Mouse (Mus musculus): Measurements from ENCODE around the gene Rfx5. TPM values are rescaled to one million over a fixed set of nuclear protein-coding genes. Genes with fewer than 3 reads are reported as not detected.
"Not testable (repeated sequence)": the region's sequence is repeated elsewhere in the genome, so short reads cannot be mapped to it uniquely, and the experiment has no call there.

Rfx5 gene
- polyA plus RNA-seq, 1 experiment: 0.45 TPM

GRCm38 (mm10) chr3:94922333-94922732 lies 31.5 kb upstream of the Rfx5 start:
- H3K4me1 ChIP-seq: peaks cover 48% of the 10 kb centered on the region
- no peaks in the 10 kb centered on the region for H3K9me3 ChIP-seq
- no peak for TF ChIP-seq FLI1 (IDR thresholded peaks at IDR 0.05; ENCODE audit: low read length)
- TF ChIP-seq GATA1 (IDR thresholded peaks at IDR 0.05; ENCODE audit: borderline replicate concordance, low read length): no peak
- no peaks in the 10 kb centered on the region for H3K36me3 ChIP-seq (replicated peaks; ENCODE audit: low read length)
- H3K27me3 ChIP-seq (replicated peaks): peaks cover 17% of the 10 kb centered on the region
- no peak overlapping the region for H3K4me3 ChIP-seq (replicated peaks)

DNA sequence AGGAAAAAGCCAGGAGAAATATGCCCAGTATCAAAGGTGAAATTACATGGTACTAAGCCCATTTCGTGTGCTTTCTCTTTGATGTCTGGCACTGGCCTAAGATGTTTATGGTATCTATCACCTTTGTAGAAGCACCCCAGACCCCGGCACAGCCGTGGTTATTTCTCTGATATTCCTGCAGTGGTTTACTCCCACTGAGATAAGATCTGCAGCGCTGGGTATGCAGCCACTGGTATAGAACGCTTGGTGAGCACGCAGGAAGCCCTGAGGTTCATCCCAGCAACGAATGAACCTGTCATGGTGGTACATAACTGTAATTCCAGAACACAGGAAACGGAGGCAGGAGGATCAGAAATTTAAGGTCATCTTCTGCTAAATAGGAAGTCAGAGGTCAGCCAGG lies 29.2 kb upstream of the Rfx5 start:
- no peak overlapping the region for H3K4me3 ChIP-seq (replicated peaks)
- no peaks in the 10 kb centered on the region for H3K9me3 ChIP-seq
- peaks cover 7% of the 10 kb centered on the region for H3K27me3 ChIP-seq (replicated peaks)
- H3K36me3 ChIP-seq (replicated peaks; ENCODE audit: low read length): no peaks in the 10 kb centered on the region
- TF ChIP-seq FLI1 (IDR thresholded peaks at IDR 0.05; ENCODE audit: low read length) (no peak), GATA1 (IDR thresholded peaks at IDR 0.05; ENCODE audit: borderline replicate concordance, low read length) (no peak)
- H3K4me1 ChIP-seq: peaks cover 50% of the 10 kb centered on the region

DNA sequence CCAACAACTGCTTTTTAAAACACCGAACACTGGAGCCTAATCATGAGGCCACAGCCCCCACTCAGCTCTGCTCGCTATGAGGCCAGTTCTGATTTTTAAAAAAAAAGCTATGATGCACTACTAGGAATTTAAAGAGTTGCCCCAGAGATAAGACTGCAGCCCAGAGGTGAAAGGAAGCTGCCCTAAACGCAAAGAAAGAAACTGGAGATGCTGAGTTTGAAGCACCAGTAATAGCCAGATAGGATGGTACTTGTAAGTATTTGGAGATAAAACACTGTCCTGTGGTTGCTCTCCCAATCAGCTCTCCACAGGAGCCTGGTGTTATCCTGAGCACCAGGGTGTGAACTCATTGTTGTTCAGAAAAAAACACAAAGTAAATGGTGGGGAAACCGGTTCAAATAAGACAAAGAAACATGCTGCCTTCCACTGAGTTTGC lies 27.6 kb upstream of the Rfx5 start:
- not testable (repeated sequence) for H3K27me3 ChIP-seq (replicated peaks); H3K36me3 ChIP-seq (replicated peaks; ENCODE audit: low read length); H3K4me3 ChIP-seq (replicated peaks); H3K9me3 ChIP-seq
- H3K4me1 ChIP-seq: peaks cover 44% of the 10 kb centered on the region

DNA sequence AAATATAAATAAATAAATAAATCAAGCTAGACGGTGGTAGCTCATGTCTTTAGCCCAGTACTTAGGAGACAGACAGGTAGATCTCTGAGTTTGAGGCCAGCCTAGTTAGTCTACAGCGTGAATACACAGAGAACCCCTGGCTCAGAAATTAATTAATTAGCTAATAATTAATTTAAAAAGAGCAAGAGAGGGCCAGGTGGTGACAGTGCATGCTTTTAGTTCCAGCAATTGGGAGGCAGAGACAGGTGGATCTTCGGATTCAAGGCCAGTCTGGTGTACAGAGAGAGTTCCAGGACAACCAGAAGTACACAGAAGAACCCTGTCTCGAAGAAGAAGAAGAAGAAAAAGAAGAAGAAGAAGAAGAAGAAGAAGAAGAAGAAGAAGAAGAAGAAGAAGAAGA lies 24.9 kb upstream of the Rfx5 start:
- H3K9me3 ChIP-seq; H3K4me3 ChIP-seq (replicated peaks); H3K36me3 ChIP-seq (replicated peaks; ENCODE audit: low read length); H3K27me3 ChIP-seq (replicated peaks): not testable (repeated sequence)
- H3K4me1 ChIP-seq: peaks cover 49% of the 10 kb centered on the region

DNA sequence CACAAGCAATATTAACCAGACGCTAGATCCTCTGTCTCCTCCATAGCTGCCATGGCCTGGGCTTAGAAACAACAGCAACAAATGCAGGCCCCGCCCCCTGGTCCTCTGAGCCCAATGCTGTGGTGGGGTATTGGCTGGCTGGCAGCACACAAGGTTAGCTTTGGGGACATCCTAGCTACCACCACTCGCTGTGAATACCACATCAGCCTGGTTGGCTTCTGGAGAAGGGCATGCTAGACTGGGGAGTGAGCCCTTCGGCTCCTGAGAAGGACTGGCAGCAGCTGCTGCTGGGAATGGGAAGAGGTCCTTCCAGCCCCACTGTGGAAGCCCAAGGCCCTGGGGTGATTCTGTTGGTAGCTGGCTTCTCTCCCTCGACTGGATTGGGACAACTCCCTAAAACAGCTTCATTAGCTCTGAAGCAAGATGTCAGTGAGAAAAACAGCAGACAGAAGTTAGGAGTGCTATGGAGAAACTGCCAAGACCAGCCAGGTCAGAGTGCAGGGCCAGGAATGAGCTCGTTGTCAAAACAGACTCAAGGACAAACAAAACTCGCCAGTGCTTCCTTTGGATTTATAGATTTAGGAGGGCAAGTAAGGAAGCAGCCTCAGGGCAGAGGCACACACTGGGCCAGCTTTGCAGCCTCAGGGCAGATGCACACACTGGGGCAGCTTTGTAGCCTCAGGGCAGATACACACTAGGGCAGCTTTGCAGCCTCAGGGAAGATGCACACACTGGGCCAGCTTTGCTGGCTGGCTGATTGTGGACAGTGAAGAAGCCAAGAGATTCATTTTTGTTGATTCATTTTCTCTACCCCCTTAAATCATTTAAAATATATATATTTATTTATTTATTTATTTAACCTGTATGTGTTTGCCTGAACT lies 23.2 kb upstream of the Rfx5 start:
- not testable (repeated sequence) for H3K9me3 ChIP-seq; H3K27me3 ChIP-seq (replicated peaks); H3K36me3 ChIP-seq (replicated peaks; ENCODE audit: low read length); H3K4me3 ChIP-seq (replicated peaks)
- H3K4me1 ChIP-seq: peaks cover 48% of the 10 kb centered on the region

DNA sequence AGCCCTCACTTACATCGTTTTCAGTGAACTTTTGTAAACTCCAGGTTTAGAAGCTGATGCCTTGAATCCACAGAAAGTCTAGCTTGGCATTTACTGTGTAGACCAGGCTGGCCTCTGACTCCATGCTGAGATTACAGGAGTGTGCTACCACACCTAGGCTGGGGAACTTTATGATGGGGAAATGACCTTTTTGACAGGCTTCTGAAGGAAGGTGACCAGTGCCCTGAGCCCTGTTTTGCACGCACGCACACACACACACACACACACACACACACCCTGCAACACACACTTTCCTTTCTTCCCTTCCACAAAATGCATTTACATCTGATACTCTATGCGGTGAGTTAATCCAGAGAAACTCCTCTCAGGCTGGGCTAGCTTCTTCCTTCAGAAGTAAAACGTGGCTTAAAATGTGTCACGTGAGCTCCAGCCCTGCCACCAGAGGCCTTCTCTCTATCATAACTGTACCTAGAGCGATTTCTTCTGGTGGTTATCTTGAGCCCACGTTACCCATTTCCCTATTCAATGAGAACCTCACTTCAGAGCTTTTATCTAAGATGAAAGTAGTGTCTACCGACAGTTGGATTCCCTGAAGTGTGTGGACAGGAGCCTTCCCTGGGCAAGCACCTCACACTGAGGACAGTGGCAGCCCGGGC lies 22.3 kb upstream of the Rfx5 start:
- not testable (repeated sequence) for H3K4me3 ChIP-seq (replicated peaks); H3K27me3 ChIP-seq (replicated peaks); H3K36me3 ChIP-seq (replicated peaks; ENCODE audit: low read length); H3K9me3 ChIP-seq
- H3K4me1 ChIP-seq: peaks cover 47% of the 10 kb centered on the region

- H3K9me3 ChIP-seq; H3K36me3 ChIP-seq (replicated peaks; ENCODE audit: low read length); H3K27me3 ChIP-seq (replicated peaks); H3K4me3 ChIP-seq (replicated peaks): not testable (repeated sequence)
- H3K4me1 ChIP-seq: peaks cover 40% of the 10 kb centered on the region
Measured at GRCm38 (mm10) chr3:94932279-94932678, 21.6 kb upstream of the Rfx5 start.

- H3K9me3 ChIP-seq: no peaks in the 10 kb centered on the region
- H3K4me3 ChIP-seq (replicated peaks): peak within 1 kb of the TSS; percentile 90
- peaks cover 4% of the 10 kb centered on the region for H3K36me3 ChIP-seq (replicated peaks; ENCODE audit: low read length)
- TF ChIP-seq GATA1 (IDR thresholded peaks at IDR 0.05; ENCODE audit: borderline replicate concordance, low read length) (no peak), FLI1 (IDR thresholded peaks at IDR 0.05; ENCODE audit: low read length) (no peak)
- H3K4me1 ChIP-seq: peaks cover 33% of the 10 kb centered on the region
- H3K27me3 ChIP-seq (replicated peaks): no peaks in the 10 kb centered on the region
Measured at GRCm38 (mm10) chr3:94932809-94933564, 20.9 kb upstream of the Rfx5 start, which contains the start of gene Selenbp1. Selenbp1 (plus strand) TSS chr3:94933056.

DNA sequence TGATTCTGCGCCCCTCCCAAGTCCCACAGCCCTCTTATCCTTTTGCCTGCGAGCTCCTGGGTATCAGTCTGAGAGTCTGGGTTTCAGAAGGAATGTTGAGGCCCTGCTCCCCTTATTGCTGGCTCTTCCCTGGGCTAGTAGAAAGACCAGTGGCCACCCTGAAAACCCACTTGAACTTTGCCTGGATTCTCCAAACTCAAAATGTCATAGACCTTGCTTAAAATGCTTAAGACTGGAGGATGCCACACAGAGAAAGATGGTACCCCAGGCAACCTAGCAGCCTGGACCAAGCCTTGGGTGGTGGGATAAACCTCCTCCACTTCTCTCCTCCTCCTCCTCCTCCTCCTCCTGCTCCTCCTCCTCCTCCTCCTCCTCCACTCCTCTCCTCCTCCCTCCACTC lies 20.3 kb upstream of the Rfx5 start:
- Histone ChIP-seq H3K4me1 (peaks cover 30% of the 10 kb centered on the region), H3K4me3 (replicated peaks) (peak overlapping the region; percentile 82)
- not testable (repeated sequence) for H3K9me3 ChIP-seq; H3K27me3 ChIP-seq (replicated peaks); H3K36me3 ChIP-seq (replicated peaks; ENCODE audit: low read length)

GRCm38 (mm10) chr3:94934564-94934963 lies 19.3 kb upstream of the Rfx5 start:
- H3K4me1 ChIP-seq: peaks cover 30% of the 10 kb centered on the region
- not testable (repeated sequence) for H3K36me3 ChIP-seq (replicated peaks; ENCODE audit: low read length); H3K9me3 ChIP-seq; H3K27me3 ChIP-seq (replicated peaks)
- H3K4me3 ChIP-seq (replicated peaks): peak overlapping the region; percentile 42

GRCm38 (mm10) chr3:94935332-94935731 lies 18.5 kb upstream of the Rfx5 start:
- not testable (repeated sequence) for H3K27me3 ChIP-seq (replicated peaks); H3K4me3 ChIP-seq (replicated peaks); H3K9me3 ChIP-seq
- Histone ChIP-seq H3K36me3 (replicated peaks; ENCODE audit: low read length) (peaks cover 11% of the 10 kb centered on the region), H3K4me1 (peaks cover 30% of the 10 kb centered on the region)

- peaks cover 30% of the 10 kb centered on the region for H3K4me1 ChIP-seq
- H3K36me3 ChIP-seq (replicated peaks; ENCODE audit: low read length): peaks cover 11% of the 10 kb centered on the region
- not testable (repeated sequence) for H3K4me3 ChIP-seq (replicated peaks); H3K27me3 ChIP-seq (replicated peaks); H3K9me3 ChIP-seq
Measured at GRCm38 (mm10) chr3:94936147-94936546, 17.7 kb upstream of the Rfx5 start.

DNA sequence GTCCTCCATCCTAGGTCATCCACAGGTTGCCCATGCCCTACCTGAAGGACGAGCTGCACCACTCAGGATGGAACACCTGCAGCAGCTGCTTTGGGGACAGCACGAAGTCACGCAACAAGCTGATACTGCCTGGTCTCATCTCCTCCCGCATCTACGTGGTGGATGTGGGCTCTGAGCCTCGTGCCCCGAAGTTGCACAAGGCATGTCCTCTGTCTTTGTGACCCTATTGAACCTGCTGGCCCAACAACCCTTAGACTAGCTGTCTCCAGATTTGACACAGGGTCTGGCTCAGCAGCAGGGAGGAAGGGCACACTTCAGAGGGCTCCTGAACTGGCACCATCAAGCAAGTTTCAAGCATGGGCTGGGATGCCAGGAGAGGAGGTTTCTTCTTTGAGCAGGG lies 16.7 kb upstream of the Rfx5 start:
- H3K4me1 ChIP-seq: peaks cover 29% of the 10 kb centered on the region

GRCm38 (mm10) chr3:94940033-94940432 lies 13.8 kb upstream of the Rfx5 start:
- H3K36me3 ChIP-seq (replicated peaks; ENCODE audit: low read length): peaks cover 11% of the 10 kb centered on the region
- H3K4me1 ChIP-seq: peaks cover 29% of the 10 kb centered on the region
- H3K4me3 ChIP-seq (replicated peaks): not testable (repeated sequence)

More for the DNA sequence above, 16.7 kb upstream of the Rfx5 start:
- peaks cover 11% of the 10 kb centered on the region for H3K36me3 ChIP-seq (replicated peaks; ENCODE audit: low read length)
- not testable (repeated sequence) for H3K27me3 ChIP-seq (replicated peaks); H3K9me3 ChIP-seq; H3K4me3 ChIP-seq (replicated peaks)

More at GRCm38 (mm10) chr3:94940033-94940432, 13.8 kb upstream of the Rfx5 start:
- not testable (repeated sequence) for H3K9me3 ChIP-seq; H3K27me3 ChIP-seq (replicated peaks)

All from megakaryocyte, embryonic 14.5 days (primary cell).